ENCODE assay signal across 14 mouse cellular contexts in the genomic region with DNA sequence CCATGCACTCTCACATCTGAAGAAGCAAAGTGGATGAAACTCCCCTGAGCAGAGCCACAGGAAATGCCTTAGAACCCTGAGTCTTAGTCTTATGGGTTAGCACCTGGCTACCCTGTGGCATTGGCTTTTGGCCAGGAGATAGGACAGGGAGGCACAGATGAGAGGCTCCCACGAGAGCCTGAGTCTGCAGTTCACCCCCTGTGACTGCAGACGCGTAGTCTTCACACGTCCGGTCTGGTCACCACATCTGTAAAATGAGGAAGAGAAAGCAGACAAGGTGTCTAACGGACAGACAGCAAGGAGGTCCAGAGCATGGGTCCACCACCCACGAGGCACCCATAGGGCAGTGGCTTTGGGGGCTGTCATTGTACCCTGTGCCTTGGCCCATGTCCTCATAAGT.
A peak's percentile ranks its signal among the peaks of the same experiment; 100 is the strongest.
DNase-seq lines count a peak whose midpoint lies in the region; ATAC-seq and TF ChIP-seq lines count a peak whose summit lies in the region.
"Had no signal": no experiment of that assay in that cellular context is flagged by ENCODE, and none has a peak within 500 bp of the region (broad histone marks: within the 10 kb centered on the region; RNA-seq: fewer than 3 reads in every experiment).

No protein-coding gene starts in this region.

- no peak for TF ChIP-seq CTCF in CH12.LX (conservative IDR thresholded peaks at IDR 0.05 in 1 of 2, IDR thresholded peaks at IDR 0.05 in 1 of 2; ENCODE audit: low read depth in 2 of 2, low read length in 2 of 2)
- no peak for TF ChIP-seq CTCF in thymus, adult 2 months (IDR thresholded peaks at IDR 0.05; ENCODE audit: borderline replicate concordance, control insufficient read depth, extremely low read depth, insufficient read depth, low read length, poor library complexity)
- no peak for TF ChIP-seq CTCF in forebrain, postnatal 0 days (IDR thresholded peaks at IDR 0.05; ENCODE audit: low read depth)

- H3K36me3 ChIP-seq in CH12.LX (replicated peaks in 1 of 2; ENCODE audit: control insufficient read depth in 1 of 2, insufficient read depth in 1 of 2, low read length in 1 of 2): no peaks in the 10 kb centered on the region
- H3K36me3 ChIP-seq in thymus, adult 2 months (ENCODE audit: control insufficient read depth, insufficient read depth, low read length): no peaks in the 10 kb centered on the region
- H3K36me3 ChIP-seq in forebrain, postnatal 0 days (ENCODE audit: insufficient read depth): no peaks in the 10 kb centered on the region
- H3K36me3 ChIP-seq: embryonic facial prominence, embryonic 12.5 days; forebrain, embryonic 12.5 days; limb, embryonic 13.5 days; lung, embryonic 15.5 days had no signal

- no peak for TF ChIP-seq POLR2A in CH12.LX (IDR thresholded peaks at IDR 0.05; ENCODE audit: low read depth, low read length)
- no peak for TF ChIP-seq POLR2A in thymus, adult 2 months (IDR thresholded peaks at IDR 0.05; ENCODE audit: control insufficient read depth, extremely low read depth, insufficient read depth, low read length, poor library complexity)

- H3K27me3 ChIP-seq in CH12.LX (replicated peaks): no peaks in the 10 kb centered on the region
- H3K27me3 ChIP-seq in thymus, adult 2 months (ENCODE audit: control insufficient read depth, insufficient read depth, low read length): no peaks in the 10 kb centered on the region
- no peaks in the 10 kb centered on the region for H3K27me3 ChIP-seq in forebrain, postnatal 0 days (ENCODE audit: insufficient read depth, low read length)

- H3K4me1 ChIP-seq in CH12.LX (ENCODE audit: control insufficient read depth in 1 of 2, insufficient read depth in 2 of 2): peaks cover 6 to 21% of the 10 kb centered on the region in 2 experiments
- H3K4me1 ChIP-seq in thymus, adult 2 months (replicated peaks; ENCODE audit: control insufficient read depth, insufficient read depth, low read length): peaks cover 50% of the 10 kb centered on the region
- no peaks in the 10 kb centered on the region for H3K4me1 ChIP-seq in forebrain, postnatal 0 days (ENCODE audit: insufficient read depth)

- H3K79me2 ChIP-seq in CH12.LX (replicated peaks; ENCODE audit: control insufficient read depth, extremely low read depth, insufficient read depth, poor library complexity, severe bottlenecking): no peaks in the 10 kb centered on the region

- intact Hi-C loops in left cerebral cortex, postnatal 14 days (cut with DNase I): no loop called here

- in situ Hi-C loops in CH12.LX (cut with MboI; ENCODE audit: low pct_ligation_motif_present, low pct_unique_long_range_greater_than_20kb, low sequenced_read_pairs): no loop called here

- no peak overlapping the region for H3K4me2 ChIP-seq in CH12.LX (ENCODE audit: insufficient read depth, low read depth, poor library complexity, severe bottlenecking)
- H3K4me2 ChIP-seq in forebrain, postnatal 0 days (ENCODE audit: low read depth): no peak overlapping the region
- H3K4me2 ChIP-seq: embryonic facial prominence, embryonic 12.5 days; forebrain, embryonic 12.5 days; limb, embryonic 13.5 days; lung, embryonic 15.5 days had no signal

- H3K9me3 ChIP-seq in CH12.LX (replicated peaks; ENCODE audit: low read length): no peaks in the 10 kb centered on the region
- H3K9me3 ChIP-seq in forebrain, postnatal 0 days (ENCODE audit: low read length): no peaks in the 10 kb centered on the region
- H3K9me3 ChIP-seq: embryonic facial prominence, embryonic 12.5 days; forebrain, embryonic 12.5 days; limb, embryonic 13.5 days; lung, embryonic 15.5 days had no signal

- H3K27ac ChIP-seq in CH12.LX (ENCODE audit: insufficient read depth, low read depth): no peak overlapping the region
- peak overlapping the region; percentile 16; the same call in 1 of the 2 replicates for H3K27ac ChIP-seq in thymus, adult 2 months (ENCODE audit: control insufficient read depth, insufficient read depth, low read length)
- H3K27ac ChIP-seq in forebrain, postnatal 0 days (ENCODE audit: low read depth, low read length): no peak overlapping the region
- H3K27ac ChIP-seq: embryonic facial prominence, embryonic 12.5 days; forebrain, embryonic 12.5 days; kidney, postnatal 0 days; limb, embryonic 13.5 days had no signal

- 2% methylated on average over 7 of the region's 7 CpGs for WGBS in thymus, adult 2 months
- 87% methylated on average over 7 of the region's 7 CpGs for WGBS in forebrain, postnatal 0 days

- no peak overlapping the region for H3K4me3 ChIP-seq in CH12.LX (replicated peaks in 1 of 3; ENCODE audit: low read depth in 2 of 3, low read length in 2 of 3, poor library complexity in 1 of 3)
- no peak overlapping the region for H3K4me3 ChIP-seq in thymus, adult 2 months (ENCODE audit: control insufficient read depth, insufficient read depth, low read length)
- no peak overlapping the region for H3K4me3 ChIP-seq in forebrain, postnatal 0 days (ENCODE audit: low read depth, low read length)
- H3K4me3 ChIP-seq: embryonic facial prominence, embryonic 12.5 days; forebrain, embryonic 12.5 days; limb, embryonic 13.5 days; lung, embryonic 15.5 days had no signal

- peak; percentile 76 for ATAC-seq in megakaryocyte, adult 5-6 weeks (ENCODE audit: poor library complexity, severe bottlenecking)
- no peak for ATAC-seq in forebrain, postnatal 0 days

- peak; percentile 37 to 56 for DNase-seq in left cerebral cortex, postnatal 14 days (ENCODE audit: low spot score in 2 of 2)
- no peak for DNase-seq in left cerebral cortex, adult 18-20 months (ENCODE audit: low spot score in 2 of 2)
- DNase-seq in CH12.LX (ENCODE audit: extremely low read depth): peak; percentile 37
- peak; percentile 44 for DNase-seq in thymus, adult 2 months
- no peak for DNase-seq in forebrain, postnatal 0 days
- no peak for DNase-seq in adipocyte (ENCODE audit: low spot score)
- DNase-seq: cerebellum, postnatal 10 days; gastrocnemius, postnatal 14 days had no signal

- TF ChIP-seq RAD21 in CH12.LX (IDR thresholded peaks at IDR 0.05; ENCODE audit: low read depth, low read length): no peak

- dilution Hi-C loops in CH12.LX (cut with MboI; ENCODE audit: extremely low pct_ligation_motif_present, extremely low pct_unique_long_range_greater_than_20kb, low sequenced_read_pairs): no loop called here

- TF ChIP-seq EP300 in CH12.LX (IDR thresholded peaks at IDR 0.05; ENCODE audit: low read length): peak; percentile 70; the same call in 1 of the 2 replicates

- H3K9ac ChIP-seq in CH12.LX (ENCODE audit: insufficient read depth, low read depth): no peak overlapping the region
- H3K9ac ChIP-seq in forebrain, postnatal 0 days: no peak overlapping the region
- H3K9ac ChIP-seq: embryonic facial prominence, embryonic 12.5 days; forebrain, embryonic 12.5 days; limb, embryonic 13.5 days; lung, embryonic 15.5 days had no signal

TF ChIP-seq in CH12.LX, 34 proteins besides CTCF, POLR2A, EP300 and RAD21:
- no peak for TF ChIP-seq TBP (conservative IDR thresholded peaks at IDR 0.05; ENCODE audit: low read depth, low read length)
- TF ChIP-seq TCF12 (IDR thresholded peaks at IDR 0.05; ENCODE audit: low read depth, low read length): peak; percentile 65
- peak; percentile 24; the same call in 1 of the 2 replicates for TF ChIP-seq IRF4 (IDR thresholded peaks at IDR 0.05; ENCODE audit: low read depth, low read length)
- TF ChIP-seq MAX (IDR thresholded peaks at IDR 0.05; ENCODE audit: low read length): peak; percentile 46; the same call in 1 of the 2 replicates
- 0 out of 2 replicates have a peak, but pooled peaks have one; percentile 7 for TF ChIP-seq MYC (IDR thresholded peaks at IDR 0.05; ENCODE audit: low read depth, low read length)

Comparison
In these comparisons a context has a peak if more than half of its experiments do, and no peak if none do; other contexts are left out.
1. DNase-seq: peak in left cerebral cortex, postnatal 14 days (2 of 2), CH12.LX (single experiment) and thymus, adult 2 months (single experiment); none in left cerebral cortex, adult 18-20 months (0 of 2), forebrain, postnatal 0 days (single experiment) and adipocyte (single experiment).